Mouse (Mus musculus) testis, adult 2 months (tissue): ENCODE data around the gene Letmd1.

Experiments used
- CTCF ChIP-seq: fragments of 200-500 bp; IDR thresholded peaks from 2 replicates; pipeline ENCODE4 v1.5.1; 2012; ENCODE audit warnings: low read depth, mild to moderate bottlenecking, inconsistent platforms, low read length, moderate library complexity; ENCODE audit not compliant: control insufficient read depth, insufficient read depth, insufficient replicate concordance
- POLR2A ChIP-seq: fragments of 200-500 bp; IDR thresholded peaks from 2 replicates; pipeline ENCODE4 v1.6.1; 2012; ENCODE audit warnings: low read depth, mild to moderate bottlenecking, inconsistent platforms, low read length, moderate library complexity; ENCODE audit not compliant: control insufficient read depth

- no peak for TF ChIP-seq POLR2A
- TF ChIP-seq CTCF: no peak
These were observed 44.6 kb downstream of the Letmd1 start for GRCm38 (mm10) chr15:100513387-100513786.
